Mouse (Mus musculus) small intestine, adult 2 months (tissue): ENCODE data around the gene Atp5j2. TPM values are rescaled to one million over a fixed set of nuclear protein-coding genes. Genes with fewer than 3 reads are reported as not detected.

Source experiments
- H3K27ac ChIP-seq: fragments of 200-500 bp; 2 replicates; pipeline ENCODE4 v1.5.1; 2012; ENCODE audit warnings: low read depth, low read length, control low read depth, inconsistent platforms; ENCODE audit not compliant: insufficient read depth
- H3K27me3 ChIP-seq: fragments of 200-500 bp; 2 replicates; pipeline ENCODE4 v1.6.1; 2012; ENCODE audit warnings: mild to moderate bottlenecking, moderate library complexity, low read length, inconsistent platforms; ENCODE audit not compliant: control insufficient read depth, insufficient read depth
- H3K36me3 ChIP-seq: fragments of 200-500 bp; 2 replicates; pipeline ENCODE4 v1.6.1; 2012; ENCODE audit warnings: mild to moderate bottlenecking, low read length, control low read depth, inconsistent platforms; ENCODE audit not compliant: control insufficient read depth, insufficient read depth
- H3K4me1 ChIP-seq: fragments of 200-500 bp; 2 replicates; pipeline ENCODE4 v1.6.1; 2012; ENCODE audit warnings: low read length, inconsistent platforms, mixed read lengths; ENCODE audit not compliant: control insufficient read depth, insufficient read depth, insufficient read length
- H3K4me3 ChIP-seq: fragments of 200-500 bp; 2 replicates; pipeline ENCODE4 v1.5.1; 2012; ENCODE audit warnings: low read depth, mild to moderate bottlenecking, control low read depth, inconsistent platforms, low read length, moderate library complexity
- CTCF ChIP-seq: fragments of 200-500 bp; IDR thresholded peaks from 2 replicates; pipeline ENCODE4 v1.5.1; 2012; ENCODE audit warnings: low read depth, mild to moderate bottlenecking, control low read depth, inconsistent platforms, low read length, moderate library complexity, mixed read lengths; ENCODE audit not compliant: insufficient replicate concordance, insufficient read length; ENCODE audit errors: extremely low read depth
- POLR2A ChIP-seq: fragments of 200-500 bp; IDR thresholded peaks from 2 replicates; pipeline ENCODE4 v1.6.1; 2012; ENCODE audit warnings: low read depth, mild to moderate bottlenecking, control low read depth, inconsistent platforms, low read length, moderate library complexity
- WGBS: fragments of 180-500 bp; shearing (Covaris S2); methylation state at CpG from one replicate; pipeline ENCODE4 v1.1.7; 2018; 5-methylcytosine and 5-hydroxymethylcytosine counted together
- polyA plus RNA-seq: library from polyadenylated mRNA; depleted of rRNA; stranded (reverse); fragments of >200 nt; gene quantifications from 2 replicates; pipeline ENCODE4 v1.2.3, GENCODE M21; 2012; rRNA removed

Atp5j2 gene
- polyA plus RNA-seq, 1 experiment, result 140 TPM

- Histone ChIP-seq H3K27me3 (no peaks in the 10 kb centered on the region), H3K4me3 (no peak overlapping the region), H3K4me1 (no peaks in the 10 kb centered on the region), H3K36me3 (peaks cover 89% of the 10 kb centered on the region), H3K27ac (no peak overlapping the region)
- TF ChIP-seq CTCF, result no peak
- no peak for TF ChIP-seq POLR2A
- WGBS, result 53% methylated on average over 5 of the region's 5 CpGs
Measured at GRCm38 (mm10) chr5:145147748-145148147, 44.1 kb downstream of the Atp5j2 start.

GRCm38 (mm10) chr5:145140611-145141010, 51.3 kb downstream of the Atp5j2 start:
- H3K27ac ChIP-seq, result peak overlapping the region; percentile 96
- H3K27me3 ChIP-seq, result no peaks in the 10 kb centered on the region
- peaks cover 40% of the 10 kb centered on the region for H3K36me3 ChIP-seq
- H3K4me1 ChIP-seq, result peaks cover 4% of the 10 kb centered on the region; the same call in 1 of the 2 replicates
- TF ChIP-seq POLR2A (no peak), CTCF (no peak)
- under 1% methylated on average over 18 of the region's 18 CpGs for WGBS
- H3K4me3 ChIP-seq, result peak overlapping the region; percentile 82

GRCm38 (mm10) chr5:145139571-145140519, 52.0 kb downstream of the Atp5j2 start, which contains the start of the genes Pdap1 and Bud31:
Gene Pdap1 (minus strand): TSS chr5:145140238.
Gene Bud31 (plus strand): TSS chr5:145140362.
- under 1% methylated on average over 84 of the region's 84 CpGs for WGBS
- peak within 1 kb of the TSS; percentile 96 for H3K27ac ChIP-seq
- H3K4me1 ChIP-seq, result peaks cover 4% of the 10 kb centered on the region; the same call in 1 of the 2 replicates
- peak within 1 kb of the TSS; percentile 82 for H3K4me3 ChIP-seq
- H3K36me3 ChIP-seq, result peaks cover 37% of the 10 kb centered on the region
- H3K27me3 ChIP-seq, result no peaks in the 10 kb centered on the region
- TF ChIP-seq POLR2A (peak; percentile 85), CTCF (no peak)

- no peak overlapping the region; the same call in 1 of the 2 replicates for H3K4me3 ChIP-seq
- peaks cover 40% of the 10 kb centered on the region for H3K36me3 ChIP-seq
- H3K27ac ChIP-seq, result no peak overlapping the region
- TF ChIP-seq CTCF (no peak), POLR2A (no peak)
- H3K4me1 ChIP-seq, result peaks cover 4% of the 10 kb centered on the region; the same call in 1 of the 2 replicates
- 2% methylated on average over 6 of the region's 6 CpGs for WGBS
- H3K27me3 ChIP-seq, result no peaks in the 10 kb centered on the region
Measured at GRCm38 (mm10) chr5:145138836-145139235, 53.0 kb downstream of the Atp5j2 start.

Other genes with a start within 250 kb of the Atp5j2 start
- gene Smurf1, start 226.2 kb downstream of the Atp5j2 start, polyA plus RNA-seq, result 12.0 and 19.5 TPM in 2 replicates
- not detected in 2 replicates for gene Gm4871, start 159.3 kb downstream of the Atp5j2 start, polyA plus RNA-seq
- gene 1700018F24Rik, start 149.1 kb downstream of the Atp5j2 start, polyA plus RNA-seq, result not detected in 2 replicates
- gene Arpc1a, start 108.2 kb downstream of the Atp5j2 start, polyA plus RNA-seq, result 59.7 and 105 TPM in 2 replicates
- gene Kpna7, start 108.0 kb downstream of the Atp5j2 start, polyA plus RNA-seq, result not detected in 2 replicates
- 595 and 1,197 TPM in 2 replicates for gene Arpc1b, start 77.8 kb downstream of the Atp5j2 start, polyA plus RNA-seq
- 8.5 and 18.7 TPM in 2 replicates for gene Pdap1, start 51.8 kb downstream of the Atp5j2 start, polyA plus RNA-seq
- 28.1 and 52.8 TPM in 2 replicates for gene Bud31, start 51.7 kb downstream of the Atp5j2 start, polyA plus RNA-seq
- 5.6 and 11.6 TPM in 2 replicates for gene Ptcd1, start 25.0 kb downstream of the Atp5j2 start, polyA plus RNA-seq
- 11.6 and 23.2 TPM in 2 replicates for gene Cpsf4, start 24.8 kb downstream of the Atp5j2 start, polyA plus RNA-seq
- gene Zkscan14, start 9.8 kb upstream of the Atp5j2 start, polyA plus RNA-seq, result 1.5 and 2.9 TPM in 2 replicates
- gene Zkscan5, start 12.5 kb upstream of the Atp5j2 start, polyA plus RNA-seq, result 1.8 and 3.9 TPM in 2 replicates
- gene Zfp655, start 39.7 kb upstream of the Atp5j2 start, polyA plus RNA-seq, result 3.2 and 8.6 TPM in 2 replicates
- 7.9 and 16.4 TPM in 2 replicates for gene Zscan25, start 88.4 kb upstream of the Atp5j2 start, polyA plus RNA-seq
- gene Cyp3a57, start 153.2 kb upstream of the Atp5j2 start, polyA plus RNA-seq, result not detected in 2 replicates